Mouse (Mus musculus) myocyte (in vitro differentiated cells): ENCODE results near the gene Kxd1. TPM values are rescaled to one million over a fixed set of nuclear protein-coding genes. Genes with fewer than 3 reads are reported as not detected.

ENCODE experiments used
- H3K27me3 ChIP-seq: one replicate; pipeline ENCODE4 v1.6.1; 2011; ENCODE audit not compliant: control insufficient read depth, insufficient read depth, insufficient read length
- H3K36me3 ChIP-seq: one replicate; pipeline ENCODE4 v1.6.1; 2011; ENCODE audit not compliant: control insufficient read depth, insufficient read depth
- H3K4me2 ChIP-seq: one replicate; pipeline ENCODE4 v1.6.1; 2011; ENCODE audit warnings: low read depth, control low read depth
- H3K4me3 ChIP-seq: one replicate; pipeline ENCODE4 v1.5.1; 2011; ENCODE audit warnings: mild to moderate bottlenecking, control low read depth, moderate library complexity
- H3K79me2 ChIP-seq: one replicate; pipeline ENCODE4 v1.6.1; 2011; ENCODE audit not compliant: control insufficient read depth, insufficient read depth
- H3ac ChIP-seq: one replicate; pipeline ENCODE4 v1.6.1; 2011; ENCODE audit not compliant: control insufficient read depth, insufficient read length
- CEBPB ChIP-seq: IDR thresholded peaks from 2 replicates; pipeline ENCODE4 v1.6.1; 2011; ENCODE audit warnings: mild to moderate bottlenecking, moderate library complexity; ENCODE audit not compliant: poor library complexity, insufficient read depth, severe bottlenecking
- E2F4 ChIP-seq: IDR thresholded peaks from one replicate; pipeline ENCODE4 v1.6.1; 2011; ENCODE audit warnings: mild to moderate bottlenecking, control low read depth, moderate library complexity; ENCODE audit not compliant: insufficient read depth
- MAX ChIP-seq: IDR thresholded peaks from one replicate; pipeline ENCODE4 v1.6.1; 2011; ENCODE audit warnings: low read depth, mild to moderate bottlenecking, control low read depth
- MYOD1 ChIP-seq, 3 experiments: IDR thresholded peaks; one replicate each; pipeline ENCODE4 v1.6.1; 2011; ENCODE audit warnings: control low read depth in 2 of 3, low read depth in 2 of 3, mild to moderate bottlenecking in 2 of 3, moderate library complexity in 1 of 3; ENCODE audit not compliant: insufficient read length in 2 of 3, control insufficient read depth in 1 of 3
- MYOG ChIP-seq, 3 experiments: IDR thresholded peaks; one replicate each; pipeline ENCODE4 v1.6.1; 2011; ENCODE audit warnings: control low read depth in 2 of 3, low read depth in 2 of 3, mild to moderate bottlenecking in 2 of 3; ENCODE audit not compliant: insufficient read length in 2 of 3, control insufficient read depth in 1 of 3, insufficient read depth in 1 of 3
- POLR2A ChIP-seq: IDR thresholded peaks from one replicate; pipeline ENCODE4 v1.6.1; 2011; ENCODE audit warnings: low read depth, mild to moderate bottlenecking, control low read depth, moderate library complexity; ENCODE audit not compliant: insufficient read length
- POLR2AphosphoS2 ChIP-seq: IDR thresholded peaks from one replicate; pipeline ENCODE4 v1.6.1; 2011; ENCODE audit warnings: low read depth, control low read depth; ENCODE audit not compliant: insufficient read length
- REST ChIP-seq: IDR thresholded peaks from one replicate; pipeline ENCODE4 v1.6.1; 2011; ENCODE audit warnings: mild to moderate bottlenecking, control low read depth, moderate library complexity; ENCODE audit not compliant: insufficient read depth, insufficient read length
- SRF ChIP-seq: IDR thresholded peaks from one replicate; pipeline ENCODE4 v1.6.1; 2011; ENCODE audit warnings: low read depth; ENCODE audit not compliant: control insufficient read depth, insufficient read length
- TCF12 ChIP-seq: IDR thresholded peaks from one replicate; pipeline ENCODE4 v1.6.1; 2011; ENCODE audit warnings: mild to moderate bottlenecking, control low read depth; ENCODE audit not compliant: poor library complexity, insufficient read depth, severe bottlenecking
- TCF3 ChIP-seq: IDR thresholded peaks from one replicate; pipeline ENCODE4 v1.6.1; 2011; ENCODE audit warnings: low read depth, control low read depth; ENCODE audit not compliant: insufficient read length
- USF1 ChIP-seq: IDR thresholded peaks from one replicate; pipeline ENCODE4 v1.6.1; 2011; ENCODE audit warnings: low read depth, mild to moderate bottlenecking, control low read depth, moderate library complexity
- polyA plus RNA-seq: library from polyadenylated mRNA; unstranded; fragments of >200 nt; fragmentation: generic; extraction: Trizol; gene quantifications from one replicate; pipeline ENCODE4 v1.2.1, GENCODE M21; 2012; ENCODE audit warnings: missing spikeins

The Kxd1 gene
- polyA plus RNA-seq, 1 experiment: 73.8 TPM

DNA sequence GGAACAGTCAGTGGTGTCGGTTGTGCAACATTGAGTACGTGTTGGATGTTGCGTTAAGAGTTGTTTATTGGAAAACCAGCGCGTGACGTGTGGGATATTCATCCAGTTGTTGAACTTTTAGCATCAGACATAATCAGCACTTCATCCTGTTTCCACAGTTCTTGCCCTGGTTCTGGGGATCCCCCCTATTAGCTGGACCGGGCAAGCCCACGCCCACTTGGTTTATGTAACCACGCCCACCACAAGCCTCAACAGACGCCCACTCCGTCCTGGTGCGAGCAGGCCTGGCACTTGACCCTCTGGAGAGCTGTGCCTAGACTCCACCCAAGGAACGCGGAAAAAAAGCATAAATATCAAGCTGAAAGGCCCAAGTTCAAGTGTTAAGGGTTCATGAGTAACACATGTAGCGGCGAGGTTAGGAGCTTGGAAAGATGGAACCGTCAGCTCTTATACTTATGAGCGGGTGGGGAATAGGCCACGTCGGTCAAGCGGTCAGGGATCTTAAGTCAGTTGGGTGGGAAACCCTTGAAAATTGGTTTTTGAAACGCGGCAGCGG lies 10.3 kb upstream of the Kxd1 start:
- Histone ChIP-seq H3K4me2 (peak overlapping the region; percentile 100), H3K4me3 (peak overlapping the region; percentile 91), H3K79me2 (peaks cover 35% of the 10 kb centered on the region), H3K36me3 (peaks cover 9% of the 10 kb centered on the region), H3ac (peak overlapping the region; percentile 51), H3K27me3 (no peaks in the 10 kb centered on the region)
- TF ChIP-seq REST (no peak), POLR2A (peak; percentile 52), POLR2AphosphoS2 (peak; percentile 90)

DNA sequence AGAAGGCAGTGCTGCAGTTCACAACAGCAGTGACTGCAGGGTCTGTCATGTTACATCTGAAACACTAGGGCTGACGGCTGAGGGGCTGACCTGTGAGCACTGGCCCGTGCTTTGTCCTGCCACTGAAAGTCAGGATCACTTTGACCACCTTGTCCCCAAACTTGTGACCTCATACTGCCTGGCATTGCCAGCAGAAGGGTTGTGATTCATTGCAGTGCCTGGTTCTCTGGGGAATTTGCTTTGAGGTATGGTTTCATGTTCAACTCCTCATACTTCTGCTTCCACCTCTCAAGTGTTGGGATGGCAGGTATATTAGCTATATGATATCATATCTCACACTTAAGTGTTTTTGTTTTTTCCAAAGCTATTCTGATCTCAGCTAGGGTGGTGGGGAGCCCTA lies 7.9 kb upstream of the Kxd1 start:
- Histone ChIP-seq H3K27me3 (no peaks in the 10 kb centered on the region), H3K79me2 (peaks cover 11% of the 10 kb centered on the region), H3K36me3 (peaks cover 20% of the 10 kb centered on the region), H3ac (no peak overlapping the region), H3K4me3 (no peak overlapping the region), H3K4me2 (no peak overlapping the region)
- TF ChIP-seq E2F4 (no peak), MYOD1 (IDR thresholded peaks at IDR 0.05; ENCODE audit: control insufficient read depth in 1 of 3, insufficient read length in 2 of 3, low read depth in 2 of 3) (no peak), REST (no peak), USF1 (no peak), CEBPB (no peak), POLR2A (no peak), POLR2AphosphoS2 (no peak), MYOG (IDR thresholded peaks at IDR 0.05; ENCODE audit: control insufficient read depth in 1 of 3, insufficient read depth in 1 of 3, insufficient read length in 2 of 3, low read depth in 2 of 3) (no peak), TCF12 (no peak), SRF (no peak), TCF3 (no peak), MAX (no peak)

DNA sequence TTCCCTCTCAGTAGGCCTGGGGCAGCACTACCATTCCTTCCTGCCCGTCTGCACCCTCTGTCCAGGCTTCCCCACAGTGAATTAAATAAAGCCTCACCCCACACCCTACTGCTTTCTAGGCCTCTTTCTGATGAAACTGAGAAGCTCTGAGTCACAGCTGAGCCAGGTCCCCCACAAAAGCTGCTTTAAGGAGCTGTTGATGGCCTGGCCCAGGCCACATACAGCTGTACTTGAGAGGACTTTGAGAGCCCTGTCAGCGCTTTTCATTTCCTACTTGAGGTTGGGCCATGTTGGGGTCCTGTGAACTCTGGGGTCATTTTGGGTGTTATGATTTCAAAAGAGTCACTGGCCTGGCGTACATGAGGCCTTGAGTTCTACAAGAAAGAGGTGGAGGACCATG lies 7.5 kb upstream of the Kxd1 start:
- H3K4me2 ChIP-seq: no peak overlapping the region
- peaks cover 6% of the 10 kb centered on the region for H3K79me2 ChIP-seq
- no peak overlapping the region for H3ac ChIP-seq
- H3K4me3 ChIP-seq: no peak overlapping the region
- TF ChIP-seq POLR2AphosphoS2 (no peak), MAX (no peak), USF1 (no peak), TCF12 (no peak)
- peaks cover 20% of the 10 kb centered on the region for H3K36me3 ChIP-seq
- H3K27me3 ChIP-seq: no peaks in the 10 kb centered on the region

DNA sequence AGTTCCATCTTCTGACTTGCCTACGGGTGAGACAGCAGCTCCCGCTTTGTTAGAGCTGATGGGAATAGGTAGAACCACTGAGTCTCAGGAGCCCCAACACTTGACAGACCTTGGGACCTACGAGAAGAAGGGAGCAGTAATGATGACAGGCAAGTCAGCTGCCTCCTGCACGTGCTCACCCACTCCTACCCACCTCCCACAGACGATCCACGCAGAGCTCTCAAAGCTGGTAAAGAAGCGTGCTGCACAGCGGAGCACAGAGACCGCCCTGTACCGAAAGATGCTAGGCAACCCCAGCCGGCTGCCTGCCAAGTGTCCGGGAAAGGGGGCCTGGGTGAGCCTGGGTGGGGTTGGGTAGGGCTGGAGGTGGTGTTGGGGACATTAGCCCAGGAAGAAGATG lies 6.5 kb upstream of the Kxd1 start:
- Histone ChIP-seq H3K4me2 (no peak overlapping the region), H3K27me3 (no peaks in the 10 kb centered on the region), H3K36me3 (peaks cover 20% of the 10 kb centered on the region), H3K4me3 (no peak overlapping the region), H3ac (no peak overlapping the region), H3K79me2 (peaks cover 5% of the 10 kb centered on the region)
- TF ChIP-seq USF1 (no peak), MAX (no peak), E2F4 (no peak), POLR2AphosphoS2 (no peak), POLR2A (no peak), MYOD1 (IDR thresholded peaks at IDR 0.05; ENCODE audit: control insufficient read depth in 1 of 3, insufficient read length in 2 of 3, low read depth in 2 of 3) (no peak), CEBPB (no peak)

DNA sequence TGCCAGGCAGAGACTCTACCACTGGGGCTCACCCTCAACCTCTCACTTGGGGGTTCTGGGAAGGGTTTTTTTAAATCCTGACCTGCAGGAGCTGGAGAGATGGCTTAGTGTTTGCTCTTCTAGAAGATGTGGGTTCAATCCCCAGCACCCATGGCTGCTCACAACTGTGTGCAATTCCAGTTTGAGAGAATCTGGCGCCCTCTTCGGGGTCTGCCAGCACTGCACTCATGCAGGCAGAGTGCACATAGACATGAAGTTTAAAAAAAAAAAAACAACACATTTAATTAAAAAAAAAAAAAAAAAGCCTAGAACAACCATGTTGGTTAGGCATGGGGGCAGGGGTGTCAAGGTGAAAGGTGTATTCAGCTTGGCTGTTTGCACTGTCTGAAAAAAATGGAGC lies 2.6 kb upstream of the Kxd1 start:
- TF ChIP-seq REST: no peak
- no peak for TF ChIP-seq TCF12
- TF ChIP-seq MYOG (IDR thresholded peaks at IDR 0.05; ENCODE audit: control insufficient read depth in 1 of 3, insufficient read depth in 1 of 3, insufficient read length in 2 of 3, low read depth in 2 of 3): no peak
- TF ChIP-seq SRF: no peak
- no peak for TF ChIP-seq MAX

DNA sequence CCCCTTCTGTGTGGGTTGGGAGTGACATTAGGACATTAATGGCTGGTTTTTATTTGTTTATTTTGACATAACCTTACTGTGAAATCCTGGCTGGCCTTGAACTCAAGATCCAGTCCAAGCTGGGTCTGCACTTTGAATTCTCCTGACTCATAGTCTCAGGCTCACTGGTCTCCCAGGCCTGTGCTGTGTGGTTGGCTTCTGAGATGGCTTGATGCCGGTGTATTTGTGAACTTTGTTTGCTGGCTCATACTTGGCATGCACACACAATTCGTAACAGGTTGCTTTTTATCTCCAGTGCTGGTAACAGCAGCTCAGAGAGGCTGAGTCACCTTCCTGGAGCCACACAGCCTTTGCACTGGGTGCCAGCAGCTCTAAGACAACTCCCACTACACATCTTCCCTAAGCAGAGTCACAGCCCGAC lies 2.0 kb upstream of the Kxd1 start:
- no peak overlapping the region for H3ac ChIP-seq
- peak overlapping the region; percentile 87 for H3K4me2 ChIP-seq
- peaks cover 17% of the 10 kb centered on the region for H3K79me2 ChIP-seq
- no peaks in the 10 kb centered on the region for H3K27me3 ChIP-seq
- peaks cover 11% of the 10 kb centered on the region for H3K36me3 ChIP-seq
- no peak for TF ChIP-seq E2F4
- TF ChIP-seq MYOG (IDR thresholded peaks at IDR 0.05; ENCODE audit: control insufficient read depth in 1 of 3, insufficient read depth in 1 of 3, insufficient read length in 2 of 3, low read depth in 2 of 3): no peak
- TF ChIP-seq MYOD1 (IDR thresholded peaks at IDR 0.05; ENCODE audit: control insufficient read depth in 1 of 3, insufficient read length in 2 of 3, low read depth in 2 of 3): no peak
- TF ChIP-seq POLR2AphosphoS2: no peak
- TF ChIP-seq TCF12: no peak
- TF ChIP-seq TCF3: no peak
- TF ChIP-seq USF1: no peak
- TF ChIP-seq REST: no peak
- no peak for TF ChIP-seq POLR2A
- TF ChIP-seq SRF: no peak
- TF ChIP-seq CEBPB: no peak
- no peak for TF ChIP-seq MAX
- no peak overlapping the region for H3K4me3 ChIP-seq

More for the DNA sequence above, 2.6 kb upstream of the Kxd1 start:
- Histone ChIP-seq H3K27me3 (no peaks in the 10 kb centered on the region), H3K4me3 (no peak overlapping the region), H3K36me3 (peaks cover 11% of the 10 kb centered on the region), H3ac (no peak overlapping the region), H3K79me2 (peaks cover 17% of the 10 kb centered on the region), H3K4me2 (no peak overlapping the region)
